ENCODE assay signal across 26 mouse cellular contexts in genomic region chr9:32491484-32491883, GRCm38 (mm10). TPM values are rescaled to one million over a fixed set of nuclear protein-coding genes. Genes with fewer than 3 reads are reported as not detected.
DNase-seq lines count a peak whose midpoint lies in the region; ATAC-seq and TF ChIP-seq lines count a peak whose summit lies in the region.
"Had no signal": no experiment of that assay in that cellular context is flagged by ENCODE, and none has a peak within 500 bp of the region (broad histone marks: within the 10 kb centered on the region; RNA-seq: fewer than 3 reads in every experiment).

No protein-coding gene starts in this region.

- peaks cover 3% of the 10 kb centered on the region for H3K4me1 ChIP-seq in cerebellum, adult 2 months (ENCODE audit: control insufficient read depth, insufficient read depth, low read length)

- 21% methylated on average over 2 of the region's 2 CpGs for WGBS in cerebellum, adult 2 months

- intact Hi-C loops in left cerebral cortex, postnatal 4 days (cut with DNase I): no loop called here

- DNase-seq in left cerebral cortex, postnatal 4 days: peak; percentile 50
- DNase-seq in left cerebral cortex, adult 11 months (ENCODE audit: low spot score): no peak
- peak; percentile 50 for DNase-seq in brain, adult 2 months (ENCODE audit: low read depth, low spot score)
- peak; percentile 30 to 51 for DNase-seq in cerebellum, adult 2 months
- peak; percentile 52 to 61 for DNase-seq in cerebellum, postnatal 14 days
- DNase-seq in adrenal gland, postnatal 36 days: no peak
- DNase-seq: adrenal gland, adult 2 months; gastrocnemius, postnatal 10 days; kidney, adult 2 months; kidney, postnatal 4 days; lung, postnatal 4 days; right cerebral cortex, postnatal 25 days; thymus, adult 2 months; thymus, postnatal 36 days had no signal

- H3K27me3 ChIP-seq in cerebellum, adult 2 months (ENCODE audit: control insufficient read depth, insufficient read depth, low read length): peaks cover 2% of the 10 kb centered on the region; the same call in 1 of the 2 replicates
- H3K27me3 ChIP-seq: heart, embryonic 15.5 days; intestine, embryonic 15.5 days; limb, embryonic 12.5 days; liver, embryonic 15.5 days; lung, embryonic 15.5 days; midbrain, embryonic 15.5 days had no signal

- H3K4me3 ChIP-seq in cerebellum, adult 2 months (replicated peaks; ENCODE audit: insufficient read depth, low read depth, low read length): no peak overlapping the region
- H3K4me3 ChIP-seq: erythroblast, embryonic 14.5 days; heart, embryonic 10.5 days; heart, embryonic 15.5 days; intestine, embryonic 15.5 days; limb, embryonic 12.5 days; liver, embryonic 15.5 days; lung, embryonic 15.5 days; midbrain, embryonic 15.5 days had no signal

- H3K27ac ChIP-seq in cerebellum, adult 2 months (ENCODE audit: insufficient read depth, low read length): no peak overlapping the region
- H3K27ac ChIP-seq: heart, embryonic 10.5 days; heart, embryonic 15.5 days; intestine, embryonic 15.5 days; kidney, postnatal 0 days; limb, embryonic 12.5 days; liver, embryonic 15.5 days; lung, embryonic 15.5 days; midbrain, embryonic 15.5 days had no signal

- no peak for TF ChIP-seq CTCF in cerebellum, adult 2 months (IDR thresholded peaks at IDR 0.05; ENCODE audit: borderline replicate concordance, insufficient read depth, low read depth, low read length)

- ATAC-seq in activated CD4-positive, CD25-positive, alpha-beta regulatory T cell, adult 4 months: no peak
- ATAC-seq: CD4-positive, CD25-positive, alpha-beta regulatory T cell, adult 4 months; hindbrain, embryonic 16.5 days; intestine, embryonic 15.5 days; midbrain, embryonic 15.5 days had no signal

- TF ChIP-seq POLR2A in cerebellum, adult 2 months (IDR thresholded peaks at IDR 0.05; ENCODE audit: borderline replicate concordance, insufficient read depth, low read length): no peak

RNA-seq across cellular contexts. Expression of gene Fli1, which starts 51.2 kb away (rescaled TPM):
- 1 to 10 TPM; 8.5 to 10.0 TPM for total RNA-seq in left cerebral cortex, postnatal 4 days (2021)
- 1.7 and 2.2 TPM in 2 replicates for polyA plus RNA-seq in cerebellum, adult 2 months (2012; rRNA removed)
- polyA plus RNA-seq in activated CD4-positive, CD25-positive, alpha-beta regulatory T cell, adult 4 months (2017; shearing (Covaris generic)): 100 to 1,000 TPM; 114 to 122 TPM
- 10 to 100 TPM; 15.4 to 15.5 TPM for total RNA-seq in adrenal gland, postnatal 36 days (2021)

Comparison
In these comparisons a context has a peak if more than half of its experiments do, and no peak if none do; other contexts are left out.
1. DNase-seq: peak in left cerebral cortex, postnatal 4 days (single experiment), brain, adult 2 months (single experiment), cerebellum, adult 2 months (2 of 2) and cerebellum, postnatal 14 days (2 of 2); none in left cerebral cortex, adult 11 months (single experiment) and adrenal gland, postnatal 36 days (0 of 2).